Mouse (Mus musculus): Measurements from ENCODE around the gene Kcne1. TPM values are rescaled to one million over a fixed set of nuclear protein-coding genes. Genes with fewer than 3 reads are reported as not detected.

Kcne1 gene
- polyA plus RNA-seq, 1 experiment, result 0.04 TPM

DNA sequence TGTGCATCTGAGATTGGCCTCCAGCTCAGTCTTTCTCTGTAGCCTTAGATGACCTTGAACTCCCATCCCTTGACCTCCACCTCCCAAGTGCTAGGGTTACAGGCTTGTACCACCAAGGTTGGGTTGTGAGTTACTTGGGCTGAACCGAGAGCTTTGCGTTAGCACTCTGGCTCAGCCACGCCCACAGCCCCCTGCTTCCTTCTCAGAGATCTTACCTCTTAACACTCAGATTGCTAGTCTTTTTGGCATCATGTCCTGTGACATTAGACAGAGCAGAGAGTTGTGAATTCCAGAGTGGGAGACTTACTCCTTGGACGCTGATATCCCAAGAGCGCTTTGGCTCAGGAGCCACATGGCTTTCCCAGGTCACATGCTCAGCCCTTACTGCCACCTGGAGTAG, 56.8 kb downstream of the Kcne1 start:
- H3K79me2 ChIP-seq (ENCODE audit: control insufficient read depth, insufficient read depth), result peaks cover 10% of the 10 kb centered on the region
- no peak for TF ChIP-seq CTCF (IDR thresholded peaks at IDR 0.05; ENCODE audit: control insufficient read depth, insufficient read depth, insufficient read length)
- TF ChIP-seq USF1 (IDR thresholded peaks at IDR 0.05; ENCODE audit: low read depth), result no peak
- no peak for TF ChIP-seq MYOG (IDR thresholded peaks at IDR 0.05; ENCODE audit: control insufficient read depth, extremely low read depth, insufficient read length)
- no peak for TF ChIP-seq MYOD1 (IDR thresholded peaks at IDR 0.05; ENCODE audit: control insufficient read depth, insufficient read length, low read depth)
- no peak for TF ChIP-seq CEBPB (IDR thresholded peaks at IDR 0.05; ENCODE audit: low read depth)
- no peak for TF ChIP-seq MAX (IDR thresholded peaks at IDR 0.05)
- TF ChIP-seq FOSL1 (IDR thresholded peaks at IDR 0.05; ENCODE audit: insufficient read depth, low read length, poor library complexity, severe bottlenecking), result no peak
- no peak overlapping the region for H3ac ChIP-seq (ENCODE audit: control insufficient read depth, insufficient read length, low read depth)
- peaks cover 15% of the 10 kb centered on the region for H3K36me3 ChIP-seq (ENCODE audit: control insufficient read depth, insufficient read depth)
- no peak overlapping the region for H3K4me3 ChIP-seq (ENCODE audit: insufficient read depth, poor library complexity, severe bottlenecking)
- no peaks in the 10 kb centered on the region for H3K27me3 ChIP-seq (ENCODE audit: control insufficient read depth, insufficient read depth, insufficient read length)
- H3K79me3 ChIP-seq (ENCODE audit: low read depth), result no peaks in the 10 kb centered on the region

DNA sequence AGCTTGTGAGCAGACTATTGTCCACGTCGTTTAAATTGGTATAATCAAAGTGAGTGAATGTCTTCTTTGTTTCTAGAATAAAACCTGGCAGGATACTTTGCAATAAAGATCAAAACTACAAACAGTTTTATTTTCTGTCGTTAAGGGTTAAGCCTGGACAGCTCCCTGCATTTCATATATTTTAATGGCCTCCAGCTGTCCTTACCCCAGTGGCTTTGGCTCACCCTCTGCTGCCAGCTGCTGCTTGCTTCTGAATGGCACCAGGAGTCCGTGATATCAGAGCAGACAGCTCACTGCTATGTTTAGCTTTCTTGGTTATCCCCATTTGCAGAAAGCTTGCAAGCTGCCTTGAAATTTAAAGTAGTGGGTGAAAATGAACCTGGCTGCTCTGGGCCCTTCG, 57.3 kb downstream of the Kcne1 start:
- H3K27me3 ChIP-seq (ENCODE audit: control insufficient read depth, insufficient read depth, insufficient read length), result no peaks in the 10 kb centered on the region
- peaks cover 12% of the 10 kb centered on the region for H3K36me3 ChIP-seq (ENCODE audit: control insufficient read depth, insufficient read depth)
- H3ac ChIP-seq (ENCODE audit: control insufficient read depth, insufficient read length, low read depth), result peak overlapping the region; percentile 72
- no peaks in the 10 kb centered on the region for H3K79me3 ChIP-seq (ENCODE audit: low read depth)
- H3K79me2 ChIP-seq (ENCODE audit: control insufficient read depth, insufficient read depth), result peaks cover 10% of the 10 kb centered on the region
- peak overlapping the region; percentile 65 for H3K4me3 ChIP-seq (ENCODE audit: insufficient read depth, poor library complexity, severe bottlenecking)
- TF ChIP-seq FOSL1 (IDR thresholded peaks at IDR 0.05; ENCODE audit: insufficient read depth, low read length, poor library complexity, severe bottlenecking), result no peak
- TF ChIP-seq MYOD1 (IDR thresholded peaks at IDR 0.05; ENCODE audit: control insufficient read depth, insufficient read length, low read depth), result peak; percentile 17

DNA sequence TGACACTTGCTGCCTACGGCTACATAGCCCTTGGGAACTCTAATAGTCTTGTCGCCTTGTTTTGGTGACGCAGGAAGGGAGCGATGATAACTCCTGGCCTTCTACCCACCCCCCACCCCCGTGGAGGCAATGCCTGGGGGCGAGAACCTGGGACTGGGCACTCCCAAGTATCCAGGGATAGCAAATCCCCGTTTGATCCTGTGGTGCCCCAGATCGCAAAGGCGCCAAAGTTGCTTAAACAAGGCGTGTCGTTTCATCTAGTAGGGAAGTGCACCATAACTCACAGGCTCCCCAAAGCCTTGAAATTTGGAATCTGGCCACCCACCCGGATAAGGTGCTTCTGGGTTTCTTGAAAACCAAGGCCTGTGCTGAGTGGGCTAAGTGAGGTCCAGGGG, 57.9 kb downstream of the Kcne1 start:
- H3K79me2 ChIP-seq (ENCODE audit: control insufficient read depth, insufficient read depth), result peaks cover 10% of the 10 kb centered on the region
- H3K27me3 ChIP-seq (ENCODE audit: control insufficient read depth, insufficient read depth, insufficient read length), result peaks cover 5% of the 10 kb centered on the region
- H3K79me3 ChIP-seq (ENCODE audit: low read depth), result no peaks in the 10 kb centered on the region
- H3K36me3 ChIP-seq (ENCODE audit: control insufficient read depth, insufficient read depth), result peaks cover 7% of the 10 kb centered on the region
- TF ChIP-seq USF1 (IDR thresholded peaks at IDR 0.05; ENCODE audit: low read depth) (no peak), CEBPB (IDR thresholded peaks at IDR 0.05; ENCODE audit: low read depth) (no peak), MYOG (IDR thresholded peaks at IDR 0.05; ENCODE audit: control insufficient read depth, extremely low read depth, insufficient read length) (no peak), CTCF (IDR thresholded peaks at IDR 0.05; ENCODE audit: control insufficient read depth, insufficient read depth, insufficient read length) (no peak), FOSL1 (IDR thresholded peaks at IDR 0.05; ENCODE audit: insufficient read depth, low read length, poor library complexity, severe bottlenecking) (no peak), MAX (IDR thresholded peaks at IDR 0.05) (no peak), MYOD1 (IDR thresholded peaks at IDR 0.05; ENCODE audit: control insufficient read depth, insufficient read length, low read depth) (no peak)
- H3ac ChIP-seq (ENCODE audit: control insufficient read depth, insufficient read length, low read depth), result peak overlapping the region; percentile 72
- H3K4me3 ChIP-seq (ENCODE audit: insufficient read depth, poor library complexity, severe bottlenecking), result peak overlapping the region; percentile 65

DNA sequence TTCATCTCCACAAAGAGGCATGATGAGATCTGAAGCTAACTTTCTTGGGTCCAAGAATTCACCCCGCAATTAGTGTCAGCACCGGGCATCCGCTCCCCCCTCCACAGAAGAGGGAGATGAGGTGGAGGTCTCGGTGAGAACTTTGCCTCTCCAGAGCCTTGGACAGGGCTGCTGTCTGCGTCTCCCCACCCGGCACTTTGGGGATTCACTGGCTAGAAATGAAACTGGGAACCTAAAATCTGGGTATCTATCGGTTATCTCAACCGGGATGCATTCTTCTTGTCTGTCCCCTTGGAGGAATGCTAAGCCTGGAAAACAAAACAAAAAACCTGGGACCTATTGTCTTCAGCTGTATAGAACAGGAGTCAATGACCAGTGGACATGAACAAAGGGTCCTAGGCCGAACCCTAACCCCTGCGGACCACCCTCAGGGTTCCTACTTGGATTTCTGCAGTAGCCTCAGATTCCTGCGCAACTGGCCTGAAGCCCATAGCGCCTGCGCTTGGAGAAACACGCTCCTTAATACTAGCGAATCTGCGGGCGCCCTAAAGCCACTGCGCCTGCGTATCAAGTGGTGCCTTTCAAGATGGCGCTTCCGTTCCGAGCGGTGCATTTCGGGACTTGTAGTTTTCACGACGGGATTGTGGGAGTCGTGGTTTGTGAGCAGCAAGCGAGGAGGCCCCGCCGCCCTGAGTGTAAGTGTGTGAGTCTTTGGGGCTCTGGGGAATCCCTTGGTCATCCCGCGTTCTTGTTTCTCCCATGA, 58.4 kb downstream of the Kcne1 start, which contains the start of gene Smim11:
TSS of gene Smim11 (plus strand) at position 638 of the 763 bp plus-strand sequence.
- Histone ChIP-seq H3K4me3 (ENCODE audit: insufficient read depth, poor library complexity, severe bottlenecking) (peak within 1 kb of the TSS; percentile 65), H3ac (ENCODE audit: control insufficient read depth, insufficient read length, low read depth) (peak within 1 kb of the TSS; percentile 72), H3K79me2 (ENCODE audit: control insufficient read depth, insufficient read depth) (peaks cover 10% of the 10 kb centered on the region), H3K27me3 (ENCODE audit: control insufficient read depth, insufficient read depth, insufficient read length) (peaks cover 8% of the 10 kb centered on the region), H3K79me3 (ENCODE audit: low read depth) (no peaks in the 10 kb centered on the region), H3K36me3 (ENCODE audit: control insufficient read depth, insufficient read depth) (peaks cover 4% of the 10 kb centered on the region)
- no peak for TF ChIP-seq CTCF (IDR thresholded peaks at IDR 0.05; ENCODE audit: control insufficient read depth, insufficient read depth, insufficient read length)
- TF ChIP-seq MAX (IDR thresholded peaks at IDR 0.05), result no peak
- TF ChIP-seq MYOD1 (IDR thresholded peaks at IDR 0.05; ENCODE audit: control insufficient read depth, insufficient read length, low read depth), result no peak
- no peak for TF ChIP-seq MYOG (IDR thresholded peaks at IDR 0.05; ENCODE audit: control insufficient read depth, extremely low read depth, insufficient read length)
- TF ChIP-seq USF1 (IDR thresholded peaks at IDR 0.05; ENCODE audit: low read depth), result no peak
- TF ChIP-seq FOSL1 (IDR thresholded peaks at IDR 0.05; ENCODE audit: insufficient read depth, low read length, poor library complexity, severe bottlenecking), result no peak
- no peak for TF ChIP-seq CEBPB (IDR thresholded peaks at IDR 0.05; ENCODE audit: low read depth)

Other genes with a start within 250 kb of the Kcne1 start
- not detected for gene Kcne2, start 67.1 kb downstream of the Kcne1 start, polyA plus RNA-seq (2012; fragmentation: generic; extraction: Trizol)
- gene Smim11, start 58.2 kb downstream of the Kcne1 start, polyA plus RNA-seq (2012; fragmentation: generic; extraction: Trizol), result 82.4 TPM
- not detected for gene Fam243, start 38.0 kb downstream of the Kcne1 start, polyA plus RNA-seq (2012; fragmentation: generic; extraction: Trizol)
- gene Rcan1, start 111.4 kb upstream of the Kcne1 start, polyA plus RNA-seq (2012; fragmentation: generic; extraction: Trizol), result 17.4 TPM
- gene Clic6, start 126.3 kb upstream of the Kcne1 start, polyA plus RNA-seq (2012; fragmentation: generic; extraction: Trizol), result 0.01 TPM

All from C2C12 (cell line).